Mouse (Mus musculus) spleen, embryonic (tissue): Measurements from ENCODE around the gene Gfra1.

Experiments used
- CTCF ChIA-PET: fragments of 350-600 bp; sonication (Branson Sonifier 250); formaldehyde crosslinking; loops from one replicate; lab custom pipeline; 2022; lab: Charles Lee

Gene Gfra1

GRCm38 (mm10) chr19:58335585-58336530 is 119.9 kb downstream of the Gfra1 start:
- CTCF ChIA-PET = no interaction called here

- CTCF ChIA-PET = no interaction called here
Observed at GRCm38 (mm10) chr19:58329305-58329704, 126.4 kb downstream of the Gfra1 start.

GRCm38 (mm10) chr19:58328014-58328413 is 127.7 kb downstream of the Gfra1 start:
- CTCF ChIA-PET = interaction anchor here (0.7 kb wide), 1 partner anchor 120 kb away, joined by 3 read pairs; no protein-coding TSS in a partner anchor

GRCm38 (mm10) chr19:58316474-58316873 is 139.2 kb downstream of the Gfra1 start:
- CTCF ChIA-PET = interaction anchor here (0.6 kb wide), 1 partner anchor 169 kb away, joined by 3 read pairs; no protein-coding TSS in a partner anchor

GRCm38 (mm10) chr19:58315681-58316080 is 140.0 kb downstream of the Gfra1 start:
- CTCF ChIA-PET = interaction anchor here (0.6 kb wide), 1 partner anchor 170 kb away, joined by 3 read pairs; no protein-coding TSS in a partner anchor

GRCm38 (mm10) chr19:58314631-58315030 is 141.1 kb downstream of the Gfra1 start:
- CTCF ChIA-PET = no interaction called here

GRCm38 (mm10) chr19:58313785-58314184 is 141.9 kb downstream of the Gfra1 start:
- CTCF ChIA-PET = interaction anchor here (0.8 to 1.3 kb wide), 2 partner anchors 156 to 311 kb away, joined by 3 read pairs; no protein-coding TSS in a partner anchor

GRCm38 (mm10) chr19:58312492-58312891 is 143.2 kb downstream of the Gfra1 start:
- CTCF ChIA-PET = no interaction called here

- CTCF ChIA-PET = no interaction called here
Observed at GRCm38 (mm10) chr19:58310334-58311315, 145.1 kb downstream of the Gfra1 start.

- CTCF ChIA-PET = interaction anchor here (0.7 kb wide), 1 partner anchor 136 kb away, joined by 3 read pairs; no protein-coding TSS in a partner anchor
Observed at GRCm38 (mm10) chr19:58309620-58310275, 146.0 kb downstream of the Gfra1 start.

GRCm38 (mm10) chr19:58301105-58301504 is 154.6 kb downstream of the Gfra1 start:
- CTCF ChIA-PET = no interaction called here

GRCm38 (mm10) chr19:58297926-58298325 is 157.8 kb downstream of the Gfra1 start:
- CTCF ChIA-PET = no interaction called here

GRCm38 (mm10) chr19:58296842-58297190 is 158.9 kb downstream of the Gfra1 start:
- CTCF ChIA-PET = no interaction called here

GRCm38 (mm10) chr19:58295986-58296841 is 159.5 kb downstream of the Gfra1 start:
- CTCF ChIA-PET = no interaction called here

GRCm38 (mm10) chr19:58288145-58288544 is 167.6 kb downstream of the Gfra1 start:
- CTCF ChIA-PET = interaction anchor here (0.5 kb wide), 1 partner anchor 197 kb away, joined by 13 read pairs; no protein-coding TSS in a partner anchor

- CTCF ChIA-PET = interaction anchor here (0.7 kb wide), 1 partner anchor 61 kb away, joined by 4 read pairs; no protein-coding TSS in a partner anchor
Observed at GRCm38 (mm10) chr19:58275281-58275680, 180.4 kb downstream of the Gfra1 start.

- CTCF ChIA-PET = no interaction called here
Observed at GRCm38 (mm10) chr19:58271815-58272214, 183.9 kb downstream of the Gfra1 start.

- CTCF ChIA-PET = no interaction called here
Observed at GRCm38 (mm10) chr19:58270778-58271177, 184.9 kb downstream of the Gfra1 start.

- CTCF ChIA-PET = no interaction called here
Observed at GRCm38 (mm10) chr19:58268476-58268875, 187.2 kb downstream of the Gfra1 start.

- CTCF ChIA-PET = no interaction called here
Observed at GRCm38 (mm10) chr19:58266600-58266999, 189.1 kb downstream of the Gfra1 start.
